Mouse (Mus musculus) retina, postnatal 1 day (tissue): ENCODE data around the gene Map7d1.

ENCODE experiments used
- DNase-seq: peaks from one replicate; pipeline ENCODE4 v3.0.0-alpha.2; 2012

Gene Map7d1

GRCm38 (mm10) chr4:126256131-126256791 is at the start of gene Map7d1:
Gene Map7d1 (minus strand): TSS chr4:126256343.
- DNase-seq = peak; percentile 92

GRCm38 (mm10) chr4:126305428-126305827 is 49.3 kb upstream of the Map7d1 start:
- DNase-seq = no peak

GRCm38 (mm10) chr4:126303877-126304276 is 47.7 kb upstream of the Map7d1 start:
- DNase-seq = no peak

- DNase-seq = peak; percentile 36
Observed at GRCm38 (mm10) chr4:126301584-126302309, 45.6 kb upstream of the Map7d1 start.

GRCm38 (mm10) chr4:126300916-126301583 is 44.9 kb upstream of the Map7d1 start:
- DNase-seq = no peak

GRCm38 (mm10) chr4:126296617-126297101 is 40.5 kb upstream of the Map7d1 start:
- peak; percentile 61 for DNase-seq

- DNase-seq = no peak
Observed at GRCm38 (mm10) chr4:126295937-126296336, 39.8 kb upstream of the Map7d1 start.

GRCm38 (mm10) chr4:126295152-126295551 is 39.0 kb upstream of the Map7d1 start:
- no peak for DNase-seq

GRCm38 (mm10) chr4:126291196-126291595 is 35.1 kb upstream of the Map7d1 start:
- DNase-seq = no peak

- no peak for DNase-seq
Observed at GRCm38 (mm10) chr4:126290314-126290713, 34.2 kb upstream of the Map7d1 start.

- DNase-seq = no peak
Observed at GRCm38 (mm10) chr4:126288085-126288666, 32.0 kb upstream of the Map7d1 start.

GRCm38 (mm10) chr4:126287302-126287995 is 31.3 kb upstream of the Map7d1 start:
- DNase-seq = no peak

- DNase-seq = peak; percentile 59
Observed at GRCm38 (mm10) chr4:126286492-126286891, 30.3 kb upstream of the Map7d1 start, which contains the start of gene Col8a2. Gene Col8a2 (plus strand): TSS chr4:126286793.

GRCm38 (mm10) chr4:126283582-126283981 is 27.4 kb upstream of the Map7d1 start:
- no peak for DNase-seq

GRCm38 (mm10) chr4:126281706-126282105 is 25.6 kb upstream of the Map7d1 start:
- DNase-seq = no peak

- DNase-seq = no peak
Observed at GRCm38 (mm10) chr4:126278961-126279360, 22.8 kb upstream of the Map7d1 start.

- no peak for DNase-seq
Observed at GRCm38 (mm10) chr4:126278565-126278915, 22.4 kb upstream of the Map7d1 start.

- DNase-seq = peak; percentile 73
Observed at GRCm38 (mm10) chr4:126277906-126278564, 21.9 kb upstream of the Map7d1 start.

GRCm38 (mm10) chr4:126275681-126276131 is 19.6 kb upstream of the Map7d1 start:
- no peak for DNase-seq

- no peak for DNase-seq
Observed at GRCm38 (mm10) chr4:126275081-126275480, 18.9 kb upstream of the Map7d1 start.

GRCm38 (mm10) chr4:126273753-126274152 is 17.6 kb upstream of the Map7d1 start:
- DNase-seq = no peak

GRCm38 (mm10) chr4:126269292-126269691 is 13.1 kb upstream of the Map7d1 start:
- no peak for DNase-seq
